Comparison of ENCODE assay signal across 12 mouse cellular contexts in genomic region chr4:87799418-87799817, GRCm38 (mm10).
"Had no signal": no experiment of that assay in that cellular context is flagged by ENCODE, and none has a peak within 500 bp of the region (broad histone marks: within the 10 kb centered on the region; RNA-seq: fewer than 3 reads in every experiment).

No protein-coding gene starts in this region.

- H3K36me3 ChIP-seq: limb, embryonic 10.5 days; midbrain, embryonic 10.5 days; neural tube, embryonic 15.5 days had no signal

- H3K9ac ChIP-seq: lung, embryonic 14.5 days; neural tube, embryonic 15.5 days had no signal

- H3K9me3 ChIP-seq: limb, embryonic 10.5 days; midbrain, embryonic 10.5 days; neural tube, embryonic 15.5 days had no signal

- H3K4me3 ChIP-seq: limb, embryonic 10.5 days; midbrain, embryonic 10.5 days; myocyte; neural tube, embryonic 15.5 days had no signal

- H3K4me2 ChIP-seq: lung, embryonic 14.5 days; neural tube, embryonic 15.5 days had no signal

- H3K27ac ChIP-seq: limb, embryonic 10.5 days; midbrain, embryonic 10.5 days; neural tube, embryonic 15.5 days had no signal

- H3K27me3 ChIP-seq: neural tube, embryonic 15.5 days had no signal

- DNase-seq: kidney, adult 18-20 months; kidney, postnatal 10 days; lung, embryonic 14.5 days; lung, postnatal 14 days; midbrain, embryonic 14.5 days; right cerebral cortex, adult 18-20 months; right cerebral cortex, postnatal 25 days; thymus, postnatal 36 days had no signal
